Mouse (Mus musculus) Patski (cell line): ENCODE measurements at regions not wholly inside any gene's neighbourhood (a gene's known extent, or its start where the extent isn't known, plus 50 kb on each side); places are given as distances from the start of the nearest gene placed in this dataset.
"Not testable (repeated sequence)": the region's sequence is repeated elsewhere in the genome, so short reads cannot be mapped to it uniquely, and the experiment has no call there.

Experiments
- ATAC-seq: fragments of 100-300 bp; one replicate; pipeline ENCODE4 v1.8.0; 2021
- CTCF ChIA-PET: fragments of 350-600 bp; sonication (Branson Sonifier 250); formaldehyde crosslinking; loops from one replicate; lab custom pipeline; 2022; ENCODE audit warnings: inconsistent platforms; lab: Charles Lee
- POLR2A ChIA-PET: fragments of 350-600 bp; sonication (Branson Sonifier 250); formaldehyde crosslinking; loops from one replicate; lab custom pipeline; 2022; ENCODE audit warnings: antibody characterized with exemption, inconsistent platforms; lab: Charles Lee
- DNase-seq: peaks from one replicate; pipeline ENCODE4 v3.0.0-alpha.2; 2011; ENCODE audit warnings: low read depth, low spot score
- H3K27me3 ChIP-seq: fragments of 371-371 bp; one replicate; pipeline ENCODE4 v1.5.1; 2021
- CTCF ChIP-seq: fragments of 100-300 bp; IDR thresholded peaks from one replicate; pipeline ENCODE4 v1.5.1; 2021
- in situ Hi-C: fragments of 300-500 bp; cut with MboI; formaldehyde crosslinking; loops from 3 replicates; pipeline ENCODE4 v1.11.1; 2018; ENCODE audit warnings: low pct_unique_long_range_greater_than_20kb, mixed read lengths

DNA sequence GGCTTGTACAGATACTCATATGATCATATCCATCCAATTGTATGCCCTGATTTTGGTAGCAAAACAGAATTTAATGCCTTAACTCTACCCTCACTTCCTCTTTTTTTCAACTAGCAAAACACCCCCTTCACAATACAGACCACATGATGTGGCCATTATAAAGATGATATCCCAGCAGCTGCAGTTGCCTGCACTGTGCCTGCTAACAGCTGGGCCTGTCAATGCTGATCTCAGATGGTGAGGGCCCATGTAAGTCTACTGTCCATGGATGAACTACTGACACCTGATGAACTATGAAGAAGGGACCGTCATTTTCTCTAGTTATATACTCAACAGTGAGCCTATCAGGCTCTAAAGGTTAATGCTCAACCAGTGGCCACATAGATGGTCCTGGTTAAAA lies 191.8 kb upstream of the Fmr1 start:
- peaks cover 27% of the 10 kb centered on the region for H3K27me3 ChIP-seq
- in situ Hi-C loops = no loop called here
- no peak for TF ChIP-seq CTCF
- no peak for DNase-seq
- ChIA-PET POLR2A (no interaction called here), CTCF (no interaction called here)
- no peak for ATAC-seq

DNA sequence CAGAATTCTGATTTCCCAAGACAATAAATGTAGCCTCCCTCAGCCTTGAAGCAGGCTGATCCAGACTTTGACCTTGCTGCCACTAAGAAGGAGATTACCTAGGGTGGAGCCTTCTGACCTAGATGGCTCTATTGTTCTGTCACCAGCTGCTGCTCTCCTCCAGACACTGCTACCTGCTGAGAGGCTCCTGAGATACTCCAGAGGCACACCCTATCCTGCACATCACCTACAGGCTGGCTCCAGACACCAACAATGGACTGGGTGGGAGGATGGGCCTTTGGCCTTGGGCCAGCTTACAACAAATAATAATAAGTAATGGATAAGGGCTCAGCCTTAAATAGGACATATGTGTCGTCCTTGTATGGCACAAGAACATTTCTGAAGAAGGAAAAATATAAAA lies 186.3 kb upstream of the Fmr1 start:
- in situ Hi-C loops, DNase-seq: not testable (repeated sequence)

GRCm38 (mm10) chrX:68494398-68495143 lies 183.8 kb upstream of the Fmr1 start:
- in situ Hi-C loops = no loop called here
- H3K27me3 ChIP-seq = peaks cover 31% of the 10 kb centered on the region
- POLR2A ChIA-PET = no interaction called here
- DNase-seq = no peak
- CTCF ChIA-PET = no interaction called here
- TF ChIP-seq CTCF = no peak
- ATAC-seq = no peak

More for the DNA sequence above, 186.3 kb upstream of the Fmr1 start:
- POLR2A ChIA-PET, CTCF ChIA-PET, ATAC-seq: not testable (repeated sequence)
- H3K27me3 ChIP-seq = peaks cover 28% of the 10 kb centered on the region

- CTCF ChIA-PET = no interaction called here
- ATAC-seq (no peak), DNase-seq (no peak)
- POLR2A ChIA-PET = no interaction called here
- H3K27me3 ChIP-seq = peaks cover 36% of the 10 kb centered on the region
- in situ Hi-C loops = no loop called here
- TF ChIP-seq CTCF = no peak
These were observed 183.2 kb upstream of the Fmr1 start for GRCm38 (mm10) chrX:68495144-68495493.

- DNase-seq (no peak), ATAC-seq (no peak)
- in situ Hi-C loops = no loop called here
- ChIA-PET POLR2A (no interaction called here), CTCF (no interaction called here)
- TF ChIP-seq CTCF = no peak
- peaks cover 36% of the 10 kb centered on the region for H3K27me3 ChIP-seq
These were observed 182.6 kb upstream of the Fmr1 start for GRCm38 (mm10) chrX:68495751-68496150.

DNA sequence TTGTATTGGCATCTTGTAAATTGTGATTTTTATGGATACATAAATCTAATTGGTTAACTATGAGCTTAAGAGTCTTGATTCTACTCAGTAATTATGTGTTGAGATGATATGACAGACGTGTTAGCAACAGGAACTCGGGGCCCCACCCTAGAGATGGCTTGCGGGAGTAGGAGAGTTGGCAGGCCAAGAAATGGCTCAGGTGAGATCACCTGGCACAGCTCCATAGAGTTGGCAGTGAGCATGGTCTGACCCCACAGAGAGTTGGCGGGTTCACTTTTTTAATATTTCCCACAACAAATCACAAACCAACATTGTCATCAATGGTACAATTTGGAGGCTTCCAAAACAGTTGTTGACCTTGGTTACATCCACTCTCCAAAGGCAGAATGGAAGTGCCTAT lies 180.5 kb upstream of the Fmr1 start:
- in situ Hi-C loops = no loop called here
- POLR2A ChIA-PET = no interaction called here
- no peak for TF ChIP-seq CTCF

DNA sequence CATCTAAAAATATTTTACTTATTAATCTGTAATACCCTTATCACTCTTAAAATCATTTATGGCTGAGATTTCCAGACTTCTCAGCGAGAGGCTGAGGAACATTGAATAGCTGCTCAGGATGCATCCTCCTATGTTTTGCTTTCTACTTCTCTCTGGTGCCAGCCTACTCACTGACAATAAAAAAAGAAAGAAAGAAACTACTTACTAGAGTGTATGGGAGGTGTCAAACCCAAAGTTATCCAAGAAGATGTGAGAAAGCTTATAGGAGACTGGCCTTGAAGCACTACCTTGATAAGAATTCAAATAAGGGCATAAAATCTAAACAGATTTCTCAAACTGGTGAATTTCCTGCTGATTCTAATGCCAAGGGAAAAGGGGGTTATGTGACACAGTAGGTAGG lies 175.4 kb upstream of the Fmr1 start:
- POLR2A ChIA-PET = no interaction called here
- H3K27me3 ChIP-seq = peaks cover 45% of the 10 kb centered on the region
- ATAC-seq (no peak), DNase-seq (no peak)
- CTCF ChIA-PET = no interaction called here
- in situ Hi-C loops = no loop called here
- TF ChIP-seq CTCF = no peak

More for the DNA sequence above, 180.5 kb upstream of the Fmr1 start:
- peaks cover 33% of the 10 kb centered on the region for H3K27me3 ChIP-seq
- CTCF ChIA-PET = no interaction called here
- DNase-seq (no peak), ATAC-seq (no peak)

DNA sequence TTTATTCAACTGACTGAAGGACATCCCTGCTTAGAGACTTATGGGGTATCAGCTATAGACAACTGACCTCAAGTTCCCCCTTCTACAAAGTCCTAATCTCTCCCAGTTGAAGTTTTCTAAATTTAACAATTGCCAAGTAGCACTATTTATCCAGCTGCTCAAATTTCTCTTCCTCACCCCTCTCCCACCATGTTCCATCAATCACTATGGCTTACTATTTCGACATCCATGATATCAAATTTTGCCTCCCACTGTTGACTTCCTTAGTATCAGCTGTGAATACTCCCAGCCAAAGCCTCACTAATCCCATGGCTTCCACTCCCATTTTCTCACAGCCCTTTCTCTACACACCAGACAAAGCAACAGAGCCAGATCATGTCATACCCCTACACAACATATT lies 170.7 kb upstream of the Fmr1 start:
- CTCF ChIA-PET = no interaction called here
- POLR2A ChIA-PET = no interaction called here
- DNase-seq (no peak), ATAC-seq (no peak)
- in situ Hi-C loops = no loop called here
- peaks cover 68% of the 10 kb centered on the region for H3K27me3 ChIP-seq
- TF ChIP-seq CTCF = no peak

- in situ Hi-C loops = no loop called here
- no peak for ATAC-seq
- TF ChIP-seq CTCF = no peak
- no peak for DNase-seq
- ChIA-PET CTCF (no interaction called here), POLR2A (no interaction called here)
- peaks cover 41% of the 10 kb centered on the region for H3K27me3 ChIP-seq
These were observed 166.1 kb upstream of the Fmr1 start for GRCm38 (mm10) chrX:68512213-68512766.

- TF ChIP-seq CTCF = no peak
- POLR2A ChIA-PET = no interaction called here
- ATAC-seq (no peak), DNase-seq (no peak)
- peaks cover 16% of the 10 kb centered on the region for H3K27me3 ChIP-seq
- CTCF ChIA-PET = no interaction called here
- in situ Hi-C loops = no loop called here
These were observed 131.8 kb upstream of the Fmr1 start for GRCm38 (mm10) chrX:68546561-68546960.

- no peak for TF ChIP-seq CTCF
- POLR2A ChIA-PET = no interaction called here
- peaks cover 20% of the 10 kb centered on the region for H3K27me3 ChIP-seq
- no peak for DNase-seq
- CTCF ChIA-PET = no interaction called here
- ATAC-seq = no peak
- in situ Hi-C loops = no loop called here
These were observed 124.3 kb upstream of the Fmr1 start for GRCm38 (mm10) chrX:68554031-68554430.

GRCm38 (mm10) chrX:68557717-68558116 lies 120.6 kb upstream of the Fmr1 start:
- ATAC-seq (no peak), DNase-seq (no peak)
- ChIA-PET CTCF (no interaction called here), POLR2A (no interaction called here)
- peaks cover 35% of the 10 kb centered on the region for H3K27me3 ChIP-seq
- TF ChIP-seq CTCF = no peak
- in situ Hi-C loops = no loop called here
